Mouse (Mus musculus) kidney, embryonic 15.5 days (tissue): ENCODE results near the gene Zfp592. TPM values are rescaled to one million over a fixed set of nuclear protein-coding genes. Genes with fewer than 3 reads are reported as not detected.
A peak's percentile ranks its signal among the peaks of the same experiment; 100 is the strongest.

Experiments
- ATAC-seq: fragments of 200-750 bp; cut with Nextera tagmentation; replicated peaks from 2 replicates; pipeline ENCODE4 v1.8.0; 2017; ENCODE audit warnings: moderate TSS enrichment; ENCODE audit not compliant: low FRiP score
- H3K27ac ChIP-seq: fragments of 300-500 bp; sonication (generic); 2 replicates; pipeline ENCODE4 v1.5.1; 2015; ENCODE audit warnings: mild to moderate bottlenecking, inconsistent platforms
- H3K27me3 ChIP-seq: fragments of 300-500 bp; sonication (generic); 2 replicates; pipeline ENCODE4 v1.6.1; 2015; ENCODE audit warnings: inconsistent platforms
- H3K36me3 ChIP-seq: fragments of 300-500 bp; sonication (generic); 2 replicates; pipeline ENCODE4 v1.6.1; 2015; ENCODE audit warnings: inconsistent platforms
- H3K4me1 ChIP-seq: fragments of 300-500 bp; sonication (generic); 2 replicates; pipeline ENCODE4 v1.6.1; 2015; ENCODE audit warnings: inconsistent platforms
- H3K4me2 ChIP-seq: fragments of 300-500 bp; sonication (generic); 2 replicates; pipeline ENCODE4 v1.6.1; 2015; ENCODE audit warnings: moderate library complexity, mild to moderate bottlenecking, inconsistent platforms
- H3K4me3 ChIP-seq: fragments of 300-500 bp; sonication (generic); replicated peaks from 2 replicates; pipeline ENCODE4 v1.5.1; 2015; ENCODE audit warnings: mild to moderate bottlenecking, inconsistent platforms
- H3K9ac ChIP-seq: fragments of 300-500 bp; sonication (generic); 2 replicates; pipeline ENCODE4 v1.6.1; 2015; ENCODE audit warnings: mild to moderate bottlenecking, inconsistent platforms
- H3K9me3 ChIP-seq: fragments of 300-500 bp; sonication (generic); replicated peaks from 2 replicates; pipeline ENCODE4 v1.6.1; 2016; ENCODE audit warnings: inconsistent platforms
- WGBS: fragments of 180-500 bp; shearing (Covaris S2); methylation state at CpG from one replicate; pipeline ENCODE4 v1.1.7; 2015; ENCODE audit warnings: mixed read lengths; 5-methylcytosine and 5-hydroxymethylcytosine counted together
- polyA plus RNA-seq: library from polyadenylated mRNA; unstranded; fragments of >200 nt; fragmentation: Nextera tagmentation; extraction: Ambion mirVana; gene quantifications from 2 replicates; pipeline ENCODE4 v1.2.1, GENCODE M21; 2015

Zfp592 gene
- polyA plus RNA-seq, result 14.1 and 16.2 TPM in 2 replicates

GRCm38 (mm10) chr7:80992980-80993833 lies at the start of gene Zfp592:
Gene Zfp592 (plus strand): TSS chr7:80993681.
- peaks cover 40% of the 10 kb centered on the region for H3K4me1 ChIP-seq
- under 1% methylated on average over 46 of the region's 102 CpGs for WGBS
- peak within 1 kb of the TSS; percentile 97 for H3K27ac ChIP-seq
- H3K9ac ChIP-seq, result peak within 1 kb of the TSS; percentile 99
- peak within 1 kb of the TSS; percentile 88 for H3K4me2 ChIP-seq
- H3K9me3 ChIP-seq, result no peaks in the 10 kb centered on the region
- H3K27me3 ChIP-seq, result no peaks in the 10 kb centered on the region
- no peaks in the 10 kb centered on the region for H3K36me3 ChIP-seq
- peak; percentile 95 for ATAC-seq
- H3K4me3 ChIP-seq, result peak within 1 kb of the TSS; percentile 99

- H3K4me2 ChIP-seq, result peak within 1 kb of the TSS; percentile 80
- H3K36me3 ChIP-seq, result peaks cover 6% of the 10 kb centered on the region; the same call in 1 of the 2 replicates
- H3K9ac ChIP-seq, result peak within 1 kb of the TSS; percentile 89
- ATAC-seq, result peak; percentile 99
- WGBS, result 2% methylated on average over 44 of the region's 44 CpGs
- no peaks in the 10 kb centered on the region for H3K27me3 ChIP-seq
- H3K27ac ChIP-seq, result peak within 1 kb of the TSS; percentile 99
- H3K4me1 ChIP-seq, result peaks cover 18% of the 10 kb centered on the region
- peak within 1 kb of the TSS; percentile 95 for H3K4me3 ChIP-seq
- no peaks in the 10 kb centered on the region for H3K9me3 ChIP-seq
Measured at GRCm38 (mm10) chr7:80947445-80948350, 45.8 kb upstream of the Zfp592 start, which contains the start of gene Sec11a. Gene Sec11a (minus strand): TSS chr7:80947780.

GRCm38 (mm10) chr7:80951461-80951860 lies 42.0 kb upstream of the Zfp592 start:
- no peak overlapping the region for H3K4me3 ChIP-seq
- H3K9me3 ChIP-seq, result no peaks in the 10 kb centered on the region
- ATAC-seq, result no peak
- no peaks in the 10 kb centered on the region for H3K36me3 ChIP-seq
- H3K4me1 ChIP-seq, result peaks cover 8% of the 10 kb centered on the region
- no peaks in the 10 kb centered on the region for H3K27me3 ChIP-seq
- WGBS, result 78% methylated on average over 4 of the region's 4 CpGs
- no peak overlapping the region for H3K4me2 ChIP-seq
- no peak overlapping the region for H3K9ac ChIP-seq
- H3K27ac ChIP-seq, result no peak overlapping the region

GRCm38 (mm10) chr7:80952140-80952539 lies 41.3 kb upstream of the Zfp592 start:
- no peaks in the 10 kb centered on the region for H3K9me3 ChIP-seq
- H3K9ac ChIP-seq, result no peak overlapping the region
- no peak overlapping the region for H3K4me3 ChIP-seq
- H3K4me1 ChIP-seq, result peaks cover 5% of the 10 kb centered on the region; the same call in 1 of the 2 replicates
- ATAC-seq, result no peak
- H3K36me3 ChIP-seq, result no peaks in the 10 kb centered on the region
- no peaks in the 10 kb centered on the region for H3K27me3 ChIP-seq
- 60% methylated on average over 3 of the region's 3 CpGs for WGBS
- H3K27ac ChIP-seq, result no peak overlapping the region
- H3K4me2 ChIP-seq, result no peak overlapping the region

DNA sequence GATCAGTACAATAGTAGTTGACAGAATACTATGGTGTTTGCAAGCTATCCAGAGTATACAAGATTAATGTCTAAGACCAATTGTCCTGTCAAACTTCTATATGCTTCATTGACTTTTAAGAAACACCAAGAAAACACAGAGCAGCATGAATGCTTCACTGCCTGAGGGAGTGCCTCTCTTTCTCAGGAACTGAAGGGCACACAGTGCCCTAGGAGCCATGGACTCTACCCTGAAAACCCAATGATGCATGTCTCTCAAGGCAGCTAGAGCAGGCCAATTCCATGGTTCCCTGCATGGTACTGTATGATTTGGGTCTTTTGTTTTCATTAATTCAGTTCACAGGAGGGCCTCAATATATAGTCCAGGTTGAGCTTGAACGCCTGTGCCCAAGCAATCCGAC lies 39.2 kb upstream of the Zfp592 start:
- H3K9ac ChIP-seq, result no peak overlapping the region
- WGBS, result 35% methylated on average over 2 of the region's 2 CpGs
- no peaks in the 10 kb centered on the region for H3K9me3 ChIP-seq
- ATAC-seq, result peak; percentile 91
- H3K4me1 ChIP-seq, result no peaks in the 10 kb centered on the region
- no peak overlapping the region for H3K4me3 ChIP-seq
- H3K27me3 ChIP-seq, result no peaks in the 10 kb centered on the region
- 0 out of 2 replicates have a peak overlapping the region, but pooled peaks have one; percentile 30 for H3K27ac ChIP-seq
- H3K36me3 ChIP-seq, result no peaks in the 10 kb centered on the region
- H3K4me2 ChIP-seq, result no peak overlapping the region

- no peaks in the 10 kb centered on the region for H3K27me3 ChIP-seq
- H3K4me3 ChIP-seq, result no peak overlapping the region
- H3K27ac ChIP-seq, result no peak overlapping the region
- ATAC-seq, result no peak
- no peak overlapping the region for H3K9ac ChIP-seq
- H3K36me3 ChIP-seq, result no peaks in the 10 kb centered on the region
- 81% methylated on average over 2 of the region's 2 CpGs for WGBS
- H3K9me3 ChIP-seq, result no peaks in the 10 kb centered on the region
- no peak overlapping the region for H3K4me2 ChIP-seq
- H3K4me1 ChIP-seq, result no peaks in the 10 kb centered on the region
Measured at GRCm38 (mm10) chr7:80956891-80957290, 36.6 kb upstream of the Zfp592 start.

DNA sequence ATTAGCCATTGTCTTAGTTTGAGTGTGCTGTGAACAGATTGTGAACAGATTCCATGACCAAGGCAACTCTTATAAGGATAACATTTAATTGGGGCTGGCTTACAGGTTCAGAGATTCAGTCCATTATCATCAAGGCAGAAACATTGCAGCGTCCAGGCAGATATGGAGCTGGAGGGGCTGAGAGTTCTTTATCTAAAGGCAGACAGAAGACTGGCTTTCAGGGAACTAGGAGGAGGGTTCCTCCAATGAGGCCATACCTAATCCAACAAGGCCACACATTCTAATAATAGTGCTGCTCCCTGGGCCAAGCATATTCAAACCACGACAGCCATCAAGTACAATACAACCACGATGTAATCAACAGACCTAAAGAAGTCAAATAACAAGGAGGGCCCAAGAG lies 34.5 kb upstream of the Zfp592 start:
- H3K27ac ChIP-seq, result no peak overlapping the region
- no peak overlapping the region for H3K4me3 ChIP-seq
- no peak for ATAC-seq
- no peaks in the 10 kb centered on the region for H3K4me1 ChIP-seq
- no peaks in the 10 kb centered on the region for H3K36me3 ChIP-seq
- H3K4me2 ChIP-seq, result no peak overlapping the region
- H3K27me3 ChIP-seq, result no peaks in the 10 kb centered on the region
- no peak overlapping the region for H3K9ac ChIP-seq
- 88% methylated on average over 3 of the region's 3 CpGs for WGBS
- H3K9me3 ChIP-seq, result no peaks in the 10 kb centered on the region

DNA sequence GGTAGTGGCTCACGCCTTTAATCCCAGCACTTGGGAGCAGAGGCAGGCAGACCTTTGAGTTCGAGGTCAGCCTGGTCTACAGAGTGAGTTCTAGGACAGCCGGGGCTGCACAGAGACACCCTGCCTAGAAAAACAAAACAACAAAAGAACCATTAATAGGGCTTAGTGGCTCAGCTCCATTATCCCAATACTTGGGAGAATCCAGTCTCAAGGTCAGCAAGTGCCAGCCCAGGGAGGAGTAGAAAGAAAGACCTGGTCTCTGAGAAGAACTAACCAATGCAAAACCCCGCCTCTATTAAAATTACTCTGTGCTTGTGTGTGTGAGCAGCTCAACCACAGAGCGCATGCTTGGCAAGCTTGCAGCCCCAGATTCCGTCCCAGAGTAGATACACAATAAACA lies 30.7 kb upstream of the Zfp592 start:
- Histone ChIP-seq H3K4me3 (no peak overlapping the region), H3K9ac (no peak overlapping the region), H3K9me3 (no peaks in the 10 kb centered on the region), H3K27ac (no peak overlapping the region), H3K36me3 (no peaks in the 10 kb centered on the region), H3K4me2 (no peak overlapping the region), H3K4me1 (no peaks in the 10 kb centered on the region), H3K27me3 (no peaks in the 10 kb centered on the region)
- ATAC-seq, result no peak
- WGBS, result 72% methylated on average over 6 of the region's 6 CpGs

- Histone ChIP-seq H3K27me3 (no peaks in the 10 kb centered on the region), H3K36me3 (no peaks in the 10 kb centered on the region), H3K4me3 (no peak overlapping the region), H3K9ac (no peak overlapping the region), H3K27ac (no peak overlapping the region), H3K4me1 (no peaks in the 10 kb centered on the region), H3K4me2 (no peak overlapping the region), H3K9me3 (no peaks in the 10 kb centered on the region)
- no peak for ATAC-seq
- 70% methylated on average over 3 of the region's 3 CpGs for WGBS
Measured at GRCm38 (mm10) chr7:80970913-80971312, 22.6 kb upstream of the Zfp592 start.

- Histone ChIP-seq H3K27ac (no peak overlapping the region), H3K4me1 (no peaks in the 10 kb centered on the region), H3K9me3 (no peaks in the 10 kb centered on the region), H3K27me3 (no peaks in the 10 kb centered on the region), H3K4me3 (no peak overlapping the region), H3K36me3 (no peaks in the 10 kb centered on the region), H3K9ac (no peak overlapping the region), H3K4me2 (no peak overlapping the region)
- WGBS, result 83% methylated on average over 2 of the region's 2 CpGs
- no peak for ATAC-seq
Measured at GRCm38 (mm10) chr7:80971419-80971818, 22.1 kb upstream of the Zfp592 start.

DNA sequence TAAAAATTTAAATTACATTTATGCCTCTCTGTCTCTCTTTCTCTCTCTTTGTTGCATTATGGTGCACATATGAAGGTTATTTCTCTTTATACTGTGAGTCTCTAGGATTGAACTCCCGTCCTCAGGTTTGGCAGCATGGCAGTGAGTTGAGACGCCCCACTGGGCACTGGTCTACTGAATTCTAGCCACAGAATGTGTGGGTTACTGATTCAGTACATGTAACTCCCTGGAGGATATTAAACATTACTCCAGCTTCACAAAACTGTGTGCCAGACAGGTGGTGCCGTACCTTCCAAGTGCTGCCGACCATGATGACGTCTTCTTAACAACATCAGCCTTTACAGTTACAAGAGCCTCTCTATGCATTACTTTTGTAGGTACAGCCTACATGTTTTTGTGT lies 21.4 kb upstream of the Zfp592 start:
- WGBS, result 91% methylated on average over 5 of the region's 5 CpGs
- ATAC-seq, result no peak
- Histone ChIP-seq H3K4me2 (no peak overlapping the region), H3K36me3 (no peaks in the 10 kb centered on the region), H3K27me3 (no peaks in the 10 kb centered on the region), H3K4me1 (no peaks in the 10 kb centered on the region), H3K4me3 (no peak overlapping the region), H3K9ac (no peak overlapping the region), H3K27ac (no peak overlapping the region), H3K9me3 (no peaks in the 10 kb centered on the region)
